Mouse (Mus musculus) fibroblast of lung, adult 2 months (primary cell): ENCODE data around the gene Emc9.

Source experiments
- DNase-seq: peaks from one replicate; pipeline ENCODE4 v3.0.0-alpha.2; 2011; ENCODE audit warnings: low read depth

The Emc9 gene

GRCm38 (mm10) chr14:55590748-55591330 is 5.7 kb upstream of the Emc9 start, which contains the start of gene Psme2:
TSS of gene Psme2 (minus strand) at chr14:55591113.
- peak; percentile 97 for DNase-seq

GRCm38 (mm10) chr14:55589771-55590448 is 4.8 kb upstream of the Emc9 start:
- no peak for DNase-seq

GRCm38 (mm10) chr14:55589271-55589670 is 4.2 kb upstream of the Emc9 start:
- no peak for DNase-seq

- no peak for DNase-seq
These were observed 1.0 kb upstream of the Emc9 start for GRCm38 (mm10) chr14:55586149-55586548.

- DNase-seq = no peak
These were observed 461 bp upstream of the Emc9 start for GRCm38 (mm10) chr14:55585566-55585960.

- no peak for DNase-seq
These were observed 800 bp downstream of the Emc9 start for GRCm38 (mm10) chr14:55584303-55584701.

GRCm38 (mm10) chr14:55581981-55582681 is 3.0 kb downstream of the Emc9 start:
- DNase-seq = no peak

- DNase-seq = no peak
These were observed 4.4 kb downstream of the Emc9 start for GRCm38 (mm10) chr14:55580731-55581130.

GRCm38 (mm10) chr14:55579511-55580496 is 5.3 kb downstream of the Emc9 start:
- no peak for DNase-seq

GRCm38 (mm10) chr14:55578668-55579269 is 6.3 kb downstream of the Emc9 start:
- no peak for DNase-seq

GRCm38 (mm10) chr14:55577871-55578667 is 7.0 kb downstream of the Emc9 start, which contains the start of gene Psme1:
TSS of gene Psme1 (plus strand) at chr14:55578123.
- no peak for DNase-seq

GRCm38 (mm10) chr14:55576376-55576775 is 8.7 kb downstream of the Emc9 start:
- DNase-seq = no peak

- DNase-seq = no peak
These were observed 9.4 kb downstream of the Emc9 start for GRCm38 (mm10) chr14:55575711-55576110.

GRCm38 (mm10) chr14:55575302-55575701 is 9.8 kb downstream of the Emc9 start, which contains the start of gene Fitm1:
TSS of gene Fitm1 (plus strand) at chr14:55575617.
- no peak for DNase-seq

- no peak for DNase-seq
These were observed 13.3 kb downstream of the Emc9 start for GRCm38 (mm10) chr14:55571760-55572159.

- DNase-seq = no peak
These were observed 14.5 kb downstream of the Emc9 start for GRCm38 (mm10) chr14:55570588-55570987.

GRCm38 (mm10) chr14:55567496-55567895 is 17.6 kb downstream of the Emc9 start:
- no peak for DNase-seq

- DNase-seq = no peak
These were observed 19.4 kb downstream of the Emc9 start for GRCm38 (mm10) chr14:55565748-55566147.

- DNase-seq = no peak
These were observed 21.9 kb downstream of the Emc9 start for GRCm38 (mm10) chr14:55563249-55563648.

GRCm38 (mm10) chr14:55561860-55562259 is 23.2 kb downstream of the Emc9 start:
- no peak for DNase-seq
